Mouse (Mus musculus): ENCODE data around the gene Hoxa5.

Hoxa5 gene

DNA sequence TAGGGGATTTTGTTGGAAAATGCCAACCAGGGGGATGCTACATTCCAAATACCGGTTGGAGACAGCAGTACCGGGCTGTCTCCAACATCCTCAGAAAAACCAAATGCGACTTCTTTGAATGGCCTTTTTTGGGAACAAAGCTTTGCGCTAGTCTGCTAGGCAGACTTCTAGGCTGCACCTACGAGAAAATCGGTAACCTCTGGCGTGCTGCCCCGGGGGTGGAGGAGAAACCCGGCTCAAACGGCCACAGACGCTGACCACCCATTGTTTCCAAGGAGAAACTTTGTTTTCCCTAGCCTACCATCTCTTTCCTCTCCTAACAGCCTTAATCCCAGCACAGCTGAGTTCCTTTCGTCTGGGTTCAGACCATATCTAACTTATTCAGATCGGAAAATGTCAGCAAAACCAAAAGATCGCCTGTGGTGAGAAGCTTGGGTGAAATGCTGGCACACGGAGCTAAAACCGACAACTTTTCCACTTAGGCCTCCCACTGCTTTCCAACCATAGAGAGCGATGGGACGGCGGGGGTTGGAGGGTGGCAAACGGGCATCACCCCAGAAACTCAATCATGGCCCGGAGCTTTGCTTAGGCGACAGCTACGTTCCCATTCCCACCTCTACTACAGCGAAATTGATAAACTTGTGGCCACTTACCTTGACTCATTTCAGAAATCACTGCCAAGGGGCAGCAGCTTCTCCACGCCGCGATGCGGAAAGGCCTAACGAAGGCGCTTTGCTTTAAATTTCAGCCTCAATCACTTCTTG, 35.4 kb upstream of the Hoxa5 start:
- DNase-seq = no peak

DNA sequence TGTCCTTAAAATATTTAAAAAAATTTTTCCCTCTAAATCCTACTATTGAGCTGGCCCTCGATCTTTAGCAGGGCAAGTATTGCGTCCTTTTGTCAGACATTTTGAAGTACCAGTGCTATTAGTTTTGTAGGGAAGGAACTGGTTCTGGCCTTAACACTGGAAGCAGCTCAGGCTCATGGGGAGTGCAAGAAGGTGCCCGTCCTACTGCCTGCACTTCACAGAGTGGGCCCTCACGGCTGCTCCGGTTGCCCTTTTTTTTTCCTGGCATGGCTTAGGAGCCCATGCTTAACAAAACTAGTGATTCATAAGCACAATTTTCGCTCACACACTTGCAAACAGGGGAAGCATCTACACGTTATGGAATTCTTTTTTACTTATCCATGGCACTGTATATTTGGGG, 34.6 kb upstream of the Hoxa5 start:
- DNase-seq = no peak

DNA sequence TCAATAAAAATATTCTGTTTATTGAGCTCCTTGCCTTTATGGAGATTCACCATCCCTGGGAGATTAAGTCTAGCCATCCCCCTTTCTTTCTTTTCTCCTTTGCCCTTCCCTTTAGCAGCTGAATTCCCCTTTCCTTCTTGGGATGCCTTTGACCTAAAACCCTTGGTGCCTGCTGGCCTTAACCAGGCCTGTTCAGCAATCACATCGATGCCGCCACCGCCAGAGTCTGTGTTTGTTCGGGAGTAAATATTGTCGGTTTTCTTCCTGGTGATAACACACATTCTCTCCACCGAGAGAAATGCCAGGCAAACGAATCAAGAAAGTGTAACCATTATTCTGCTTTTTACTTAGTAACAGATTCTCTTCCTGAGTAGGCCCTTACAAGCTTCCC, 33.8 kb upstream of the Hoxa5 start:
- no peak for DNase-seq

DNA sequence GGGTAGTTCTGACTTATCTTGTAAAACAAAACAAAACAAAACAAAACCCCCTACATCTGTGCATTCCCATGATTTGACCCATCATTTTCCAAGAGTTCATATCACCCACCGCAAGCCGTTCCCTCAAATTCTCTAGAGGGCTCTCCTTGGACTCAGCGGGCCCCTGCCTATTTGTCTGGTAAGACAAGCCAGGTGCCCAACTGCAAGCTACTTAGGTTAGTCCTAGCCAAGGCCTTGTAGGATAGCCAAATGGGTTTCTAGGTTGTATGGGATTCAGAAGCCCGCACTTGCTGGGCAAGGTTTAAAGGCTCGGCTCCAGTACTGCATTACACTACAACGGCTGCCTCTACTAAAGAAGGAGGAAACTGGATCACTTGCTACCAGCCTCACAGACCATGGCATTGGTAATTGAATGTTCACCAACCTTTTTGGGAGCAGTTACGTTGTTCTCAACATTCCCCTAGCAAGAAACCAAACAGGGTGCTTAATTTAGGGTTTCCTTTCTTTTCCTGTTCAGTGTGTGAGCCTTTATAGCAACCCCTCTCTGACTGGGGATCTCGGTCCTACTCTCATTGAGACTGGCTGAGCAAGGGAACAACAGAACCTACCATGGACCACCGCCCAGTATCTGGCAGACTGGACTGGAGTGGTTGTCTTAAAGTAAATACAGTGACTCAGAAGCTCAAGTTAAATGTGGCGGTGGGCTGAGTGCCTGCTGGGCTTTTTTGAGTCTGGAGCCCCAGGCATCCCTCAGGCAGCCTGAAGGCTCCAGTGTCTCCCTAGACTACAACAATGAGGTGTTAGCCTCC, 33.2 kb upstream of the Hoxa5 start:
- no peak for DNase-seq

- DNase-seq = no peak
These were observed 32.4 kb upstream of the Hoxa5 start for GRCm38 (mm10) chr6:52236806-52237205.

GRCm38 (mm10) chr6:52235866-52236265, 31.5 kb upstream of the Hoxa5 start:
- DNase-seq = no peak

DNA sequence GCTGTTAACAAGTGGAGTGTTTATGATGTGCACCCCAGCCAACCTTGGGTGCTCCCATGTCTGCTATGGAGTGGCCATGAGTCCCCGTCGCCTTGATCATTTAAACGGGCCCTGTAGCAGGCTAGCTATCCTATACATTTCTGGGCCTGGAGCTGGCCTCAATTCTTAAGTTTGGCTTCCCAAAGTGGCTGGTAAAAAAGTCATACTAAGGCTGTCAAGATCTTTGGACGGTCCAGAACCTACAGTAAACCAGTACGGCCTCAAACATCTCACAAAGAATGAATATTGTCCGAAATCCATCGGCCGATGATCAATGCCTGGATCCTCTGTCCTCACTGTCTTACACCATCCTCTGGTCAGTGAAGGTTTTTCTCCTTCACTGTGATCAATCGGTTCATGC, 30.9 kb upstream of the Hoxa5 start:
- no peak for DNase-seq

DNA sequence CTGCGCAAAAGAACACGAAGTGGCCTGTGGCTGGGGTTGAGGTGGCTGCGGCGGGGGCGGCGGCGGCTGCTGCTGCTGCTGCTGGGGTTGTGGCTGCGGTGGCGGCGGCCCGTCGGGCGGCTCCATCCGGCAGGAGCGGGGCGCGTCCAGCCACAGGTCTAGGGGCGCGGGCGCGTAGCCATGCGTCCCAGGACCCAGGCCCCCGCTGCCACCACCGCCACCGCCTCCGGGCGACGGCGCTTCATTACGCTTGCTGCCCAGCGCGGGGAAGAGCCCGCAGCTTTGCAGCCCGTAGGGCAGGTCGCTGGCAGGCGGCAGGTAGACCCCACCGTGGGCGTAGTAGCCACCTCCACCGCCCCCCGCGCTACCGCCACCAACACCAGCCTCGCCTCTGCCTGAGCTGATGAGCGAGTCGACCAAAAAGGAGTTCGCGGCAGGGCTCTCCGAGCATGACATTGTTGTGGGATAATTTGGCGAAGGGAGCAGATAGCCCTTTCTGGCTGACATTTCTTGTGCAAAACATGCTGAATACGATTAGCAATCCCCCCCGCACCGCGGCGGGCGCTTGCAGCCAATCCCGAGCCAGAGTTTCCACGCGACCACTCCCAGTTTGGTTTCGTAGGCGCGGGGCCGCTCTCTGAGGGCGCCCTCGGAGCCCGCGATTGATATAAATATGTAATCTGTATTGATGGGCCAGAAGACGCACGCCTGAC, 30.2 kb upstream of the Hoxa5 start:
- DNase-seq = no peak

GRCm38 (mm10) chr6:52233546-52234427, 29.4 kb upstream of the Hoxa5 start:
- DNase-seq = no peak

DNA sequence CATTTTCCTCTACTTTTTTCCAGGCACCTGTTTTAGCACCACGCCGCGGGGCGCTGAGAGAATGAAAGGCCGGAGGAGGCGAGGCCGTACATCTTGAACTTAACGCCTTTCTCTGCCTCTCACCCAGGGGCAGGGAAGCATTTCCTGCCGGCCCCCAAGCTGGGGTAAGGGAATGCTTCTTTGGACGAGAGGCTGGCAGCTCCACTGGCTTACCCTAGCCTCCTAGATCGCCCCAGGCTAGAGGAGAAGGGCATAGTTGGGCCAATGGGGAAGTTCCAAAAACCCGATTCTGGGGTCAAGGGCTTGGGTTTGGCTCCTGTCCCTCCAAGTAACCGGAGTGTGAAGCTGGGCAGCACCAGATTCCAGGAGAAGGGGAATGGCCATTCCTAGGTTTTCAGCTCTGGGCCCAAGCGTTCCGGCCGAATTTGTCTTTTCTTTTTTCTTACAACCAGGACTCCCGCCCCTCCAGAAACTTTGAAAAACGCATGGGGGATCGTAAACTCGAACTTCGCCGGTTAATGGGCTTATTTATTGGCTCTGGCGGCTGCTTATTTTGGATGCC, 28.7 kb upstream of the Hoxa5 start:
- no peak for DNase-seq

DNA sequence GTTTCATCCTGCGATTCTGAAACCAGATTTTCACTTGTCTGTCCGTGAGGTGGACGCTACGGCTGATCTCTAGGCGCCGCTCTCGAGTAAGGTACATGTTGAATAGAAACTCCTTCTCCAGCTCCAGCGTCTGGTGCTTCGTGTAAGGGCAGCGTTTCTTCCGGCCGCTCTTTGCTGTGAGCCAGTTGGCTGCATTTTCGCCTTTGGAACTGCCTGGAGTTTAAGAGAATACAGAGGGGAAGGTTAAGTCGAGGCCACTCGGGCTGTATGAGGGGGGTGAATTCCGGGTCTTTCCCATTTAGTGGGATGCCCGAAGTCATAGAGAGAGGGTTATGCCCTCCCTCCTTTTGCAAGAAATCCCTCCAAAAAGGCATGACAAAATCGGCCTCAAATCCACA, 28.2 kb upstream of the Hoxa5 start:
- no peak for DNase-seq

GRCm38 (mm10) chr6:52231885-52232567, 27.6 kb upstream of the Hoxa5 start:
- no peak for DNase-seq

- DNase-seq = no peak
These were observed 26.3 kb upstream of the Hoxa5 start, which contains the start of gene Hoxa9 for GRCm38 (mm10) chr6:52230516-52231165. Gene Hoxa9, minus strand, starts transcription at chr6:52231089.

- DNase-seq = no peak
These were observed 25.4 kb upstream of the Hoxa5 start for GRCm38 (mm10) chr6:52229558-52230416.

DNA sequence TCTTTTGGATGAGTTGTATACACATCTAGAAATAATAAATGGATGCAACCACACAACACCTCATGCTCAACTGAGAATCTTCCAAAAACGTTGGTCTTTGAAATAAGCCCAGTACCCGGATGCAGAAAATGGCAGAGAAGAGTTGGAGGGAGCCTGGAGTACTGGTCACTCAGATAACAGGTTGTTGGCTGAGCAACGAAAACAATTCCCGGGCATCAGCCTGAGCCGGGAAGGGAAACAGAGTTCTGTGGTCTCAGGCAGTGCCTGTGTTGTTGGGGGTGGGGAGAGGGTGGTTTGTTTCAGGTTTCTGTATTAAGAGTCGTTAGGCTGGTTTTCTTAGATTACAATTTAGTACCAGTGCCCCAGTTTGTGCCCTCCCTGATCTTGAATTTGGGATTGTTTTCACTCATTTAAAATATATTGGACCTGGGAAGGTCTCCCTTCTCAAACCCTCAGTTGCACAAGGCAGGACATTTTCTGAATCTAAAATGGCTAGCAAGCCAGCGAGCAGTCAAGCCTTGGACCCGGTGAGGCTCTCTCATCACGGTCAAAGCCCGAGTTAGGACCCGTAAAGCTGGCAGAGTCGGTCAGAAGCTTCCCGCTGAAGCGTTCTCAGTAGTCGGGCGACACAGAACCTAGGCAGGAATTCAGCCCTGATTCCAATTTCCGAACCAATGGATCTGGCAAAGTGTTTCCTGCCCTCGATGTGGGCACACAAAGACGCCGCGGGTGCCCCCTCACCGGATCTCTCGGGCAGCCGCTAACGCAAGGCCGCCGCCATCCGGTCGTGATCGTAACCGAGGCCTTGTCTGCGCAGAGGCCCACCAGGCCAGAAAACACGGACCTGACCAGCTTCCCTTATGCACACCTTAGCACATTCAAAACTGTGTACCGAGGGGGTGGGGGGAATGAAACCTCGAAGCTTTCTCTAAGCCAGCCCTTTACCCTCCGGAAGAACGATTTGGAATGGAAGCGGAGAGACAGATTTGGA, 24.4 kb upstream of the Hoxa5 start:
- DNase-seq = no peak

DNA sequence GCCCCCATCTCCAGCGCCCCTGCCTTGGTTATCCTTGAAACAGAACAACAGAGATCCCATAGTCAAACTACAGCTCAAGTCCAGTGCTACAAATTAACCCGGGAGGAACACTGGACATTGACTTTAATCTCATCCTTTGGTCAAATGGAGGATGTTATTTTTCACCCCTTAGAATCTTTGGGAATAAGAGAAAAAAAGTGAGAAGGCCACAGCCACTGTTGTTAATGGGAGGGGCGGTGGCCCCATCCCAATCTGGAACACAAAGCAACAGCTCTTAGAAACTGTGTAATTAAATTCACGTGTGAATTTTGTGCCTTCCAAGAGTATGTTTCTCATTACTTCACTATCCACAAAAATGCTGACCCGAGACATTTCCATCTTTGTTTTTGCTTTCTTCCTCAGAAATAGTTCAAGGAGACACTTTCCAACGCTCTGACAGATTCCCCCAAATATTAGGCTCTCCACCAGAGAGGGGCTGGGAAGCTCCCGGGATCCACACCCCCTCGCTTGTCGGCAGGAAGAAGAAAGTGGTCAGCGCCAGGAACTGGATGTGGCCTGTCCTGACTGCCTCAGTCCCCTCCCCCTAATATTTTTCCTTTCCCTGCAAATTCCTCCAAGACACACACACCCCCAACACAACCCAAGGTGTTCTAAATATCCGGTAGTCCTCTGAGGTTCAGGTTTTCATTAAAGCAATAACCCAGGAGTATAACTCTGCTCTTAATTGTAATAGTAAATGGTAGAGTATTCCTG, 23.3 kb upstream of the Hoxa5 start:
- DNase-seq = no peak

DNA sequence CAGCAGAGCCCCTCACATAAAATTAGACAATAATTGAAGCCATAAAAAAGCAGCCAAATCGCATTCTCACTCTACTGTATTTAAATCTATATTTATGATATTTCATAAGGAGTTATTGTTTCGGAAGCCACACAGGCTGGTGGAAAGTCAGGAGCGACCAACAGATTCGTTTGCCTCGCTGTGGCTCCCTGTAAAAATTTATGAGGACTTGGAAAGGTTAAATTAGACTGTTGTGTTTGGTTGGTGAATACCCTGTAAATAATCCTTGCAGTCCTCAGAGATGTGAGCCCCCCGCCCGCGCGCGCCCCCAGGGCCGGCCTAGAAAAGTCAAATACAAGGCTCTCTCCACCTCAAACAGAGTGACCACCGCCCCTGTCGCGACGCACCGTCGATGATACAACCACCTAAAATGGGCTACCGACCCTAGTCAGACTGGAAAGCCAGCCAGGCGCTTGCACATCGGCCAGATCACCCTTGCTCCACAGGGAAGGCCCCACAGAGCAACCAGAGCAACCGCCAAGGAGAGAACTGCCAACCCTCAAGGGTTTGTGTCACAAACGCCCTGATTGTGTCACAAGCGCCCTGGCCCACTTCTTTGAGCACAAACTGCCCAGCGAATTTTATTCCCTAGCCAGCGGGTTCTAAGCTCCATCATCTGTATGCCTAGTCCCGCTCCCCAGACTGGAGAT, 22.3 kb upstream of the Hoxa5 start:
- peak in 1 of 2 experiments; percentile 1 for DNase-seq
